Mouse (Mus musculus): Measurements from ENCODE around the gene Hmg20b.

The Hmg20b gene

GRCm38 (mm10) chr10:81354738-81355477 is 4.6 kb upstream of the Hmg20b start:
- DNase-seq (ENCODE audit: low spot score): no peak

- DNase-seq (ENCODE audit: low spot score): no peak
Observed at GRCm38 (mm10) chr10:81351678-81352291, 1.5 kb upstream of the Hmg20b start.

DNA sequence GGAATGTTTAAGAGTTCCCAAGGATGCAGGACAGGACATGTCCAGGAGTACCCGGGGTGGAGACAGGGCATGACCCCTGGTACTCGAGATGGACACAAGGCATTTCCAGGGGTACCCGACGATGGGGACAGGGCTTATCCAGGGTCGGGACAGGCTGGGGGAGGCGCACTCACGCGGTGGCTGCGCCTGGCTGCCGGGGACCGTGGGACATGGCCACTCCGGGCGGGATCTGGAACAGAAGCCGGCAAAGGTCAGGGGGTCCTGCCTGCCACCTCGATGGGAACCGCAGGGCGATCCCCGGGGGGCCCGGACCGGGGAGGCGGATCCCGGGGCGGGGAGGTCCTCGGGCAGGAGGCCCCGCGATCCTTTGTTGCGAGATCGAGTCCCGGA is 324 bp downstream of the Hmg20b start:
- DNase-seq (ENCODE audit: low spot score): no peak

DNA sequence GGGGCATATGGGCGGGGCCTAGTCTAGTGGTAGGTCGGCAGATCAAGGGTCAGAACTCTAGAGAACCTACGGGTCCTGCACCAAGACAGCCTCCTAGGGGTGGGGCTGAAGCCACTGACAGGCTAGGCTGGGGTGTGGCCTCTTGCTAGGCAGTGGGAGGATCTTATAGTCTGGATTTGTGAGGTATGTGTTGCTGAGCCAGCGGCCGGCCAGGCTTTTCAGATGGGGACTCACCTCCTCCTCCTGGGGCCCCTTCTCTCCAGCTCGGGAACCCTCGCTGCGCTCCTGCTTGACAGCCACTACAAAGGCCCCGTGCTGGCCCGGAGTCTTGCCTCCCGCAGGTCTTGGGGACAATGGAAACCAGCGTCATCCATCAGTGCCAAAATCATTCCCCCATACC is 1.1 kb downstream of the Hmg20b start:
- peak; percentile 66 for DNase-seq (ENCODE audit: low spot score)

- peak; percentile 79 for DNase-seq (ENCODE audit: low spot score)
Observed at GRCm38 (mm10) chr10:81346453-81347067, 3.7 kb downstream of the Hmg20b start.

GRCm38 (mm10) chr10:81345162-81345534 is 5.1 kb downstream of the Hmg20b start:
- no peak for DNase-seq (ENCODE audit: low spot score)

DNA sequence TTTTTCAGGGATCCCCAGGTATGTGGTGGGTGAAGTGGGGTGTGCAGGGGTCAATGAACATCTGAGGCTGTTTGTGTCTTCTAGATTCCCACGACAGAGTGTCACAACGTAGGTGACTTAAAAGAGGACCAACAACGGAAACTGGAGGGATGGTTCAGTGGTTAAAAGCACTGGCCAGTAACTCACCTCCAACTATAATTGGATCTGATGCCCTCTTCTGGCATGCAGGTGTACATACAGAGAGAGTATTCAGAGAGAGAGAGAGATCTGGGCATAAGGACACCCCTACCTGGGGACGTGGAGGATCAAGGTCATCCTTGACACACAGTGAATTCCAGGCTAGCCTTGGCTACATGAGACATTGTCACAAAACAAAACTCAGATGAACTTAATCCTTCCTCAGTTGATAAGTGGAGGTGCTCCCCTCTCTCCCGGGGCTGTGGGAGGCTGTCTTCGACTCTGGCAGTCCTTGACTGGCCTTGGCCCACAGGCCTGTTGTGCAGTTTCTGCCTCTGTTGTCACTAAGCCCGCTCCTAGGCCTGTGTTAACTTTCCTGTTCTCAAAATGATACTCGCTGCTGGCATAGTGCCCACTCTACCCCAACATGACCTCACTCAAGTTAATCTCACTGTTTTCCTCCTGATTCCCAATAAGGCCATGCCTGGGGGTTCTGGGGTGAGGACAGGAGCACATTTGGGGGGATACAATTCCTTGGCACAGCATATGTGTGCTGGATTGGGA is 5.7 kb downstream of the Hmg20b start:
- no peak for DNase-seq (ENCODE audit: low spot score)

GRCm38 (mm10) chr10:81342686-81343505 is 7.4 kb downstream of the Hmg20b start, which contains the start of gene Gipc3:
TSS of gene Gipc3 (minus strand) at chr10:81343266.
- DNase-seq (ENCODE audit: low spot score): no peak

- DNase-seq (ENCODE audit: low spot score): peak; percentile 82
Observed at GRCm38 (mm10) chr10:81341333-81341949, 8.8 kb downstream of the Hmg20b start.

DNA sequence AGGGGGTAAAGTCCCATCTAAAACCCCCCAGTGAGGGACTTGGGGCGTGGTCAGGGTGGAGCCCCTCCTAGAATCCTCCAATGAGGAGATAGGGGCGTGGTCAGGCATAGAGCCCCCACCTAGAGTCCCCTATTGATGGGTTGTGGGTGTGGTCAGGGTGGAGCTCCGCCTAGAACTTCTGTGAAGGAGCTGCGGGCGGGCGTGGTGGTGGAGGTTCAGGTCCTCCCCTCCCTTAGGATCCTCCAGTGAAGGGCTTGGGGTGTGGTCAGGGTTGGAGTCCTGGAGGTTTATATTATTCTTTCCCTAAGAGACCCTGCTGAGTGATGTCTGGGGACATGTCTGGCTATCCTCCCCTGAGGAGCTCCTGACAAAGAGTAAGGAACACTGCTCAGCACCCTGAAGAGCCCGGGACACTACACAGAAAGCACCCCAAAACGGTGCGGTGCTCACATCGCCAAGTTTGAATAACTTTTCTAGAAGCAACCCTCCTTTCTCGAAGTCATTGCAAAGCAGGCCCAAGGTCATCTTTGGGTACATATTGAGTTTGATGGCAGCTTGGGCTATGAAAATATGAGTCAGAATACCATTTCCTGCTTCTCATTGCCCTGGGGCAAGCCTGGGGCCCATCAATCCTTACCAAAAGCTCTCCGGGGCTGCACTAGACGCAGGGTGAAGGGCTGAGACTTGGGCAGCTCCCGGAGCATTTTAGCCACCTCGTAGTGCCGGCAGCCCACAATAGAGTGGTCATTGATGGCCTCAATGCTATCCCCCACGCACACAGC is 9.5 kb downstream of the Hmg20b start:
- no peak for DNase-seq (ENCODE audit: low spot score)

- no peak for DNase-seq (ENCODE audit: low spot score)
Observed at GRCm38 (mm10) chr10:81336558-81336957, 13.7 kb downstream of the Hmg20b start.

- peak; percentile 71 for DNase-seq (ENCODE audit: low spot score)
Observed at GRCm38 (mm10) chr10:81335393-81336340, 14.6 kb downstream of the Hmg20b start.

DNA sequence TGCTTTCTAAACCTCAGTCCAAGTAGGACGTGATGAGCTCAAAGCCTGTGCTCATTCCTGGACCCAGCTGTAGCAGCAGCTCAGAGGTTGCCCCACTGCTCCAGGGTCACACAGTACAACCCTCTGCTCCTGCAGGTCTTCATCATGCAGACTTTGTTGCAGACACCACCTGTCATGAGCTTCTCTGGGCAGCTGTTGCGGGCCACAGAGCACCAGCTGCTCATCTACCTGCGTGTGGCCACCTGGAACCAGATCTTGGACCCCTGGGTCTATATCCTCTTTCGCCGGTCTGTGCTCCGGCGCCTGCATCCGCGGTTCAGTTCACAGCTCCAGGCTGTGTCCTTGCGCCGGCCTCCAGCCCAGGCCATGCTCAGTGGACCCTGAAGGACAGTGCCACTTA is 16.0 kb downstream of the Hmg20b start:
- no peak for DNase-seq (ENCODE audit: low spot score)

DNA sequence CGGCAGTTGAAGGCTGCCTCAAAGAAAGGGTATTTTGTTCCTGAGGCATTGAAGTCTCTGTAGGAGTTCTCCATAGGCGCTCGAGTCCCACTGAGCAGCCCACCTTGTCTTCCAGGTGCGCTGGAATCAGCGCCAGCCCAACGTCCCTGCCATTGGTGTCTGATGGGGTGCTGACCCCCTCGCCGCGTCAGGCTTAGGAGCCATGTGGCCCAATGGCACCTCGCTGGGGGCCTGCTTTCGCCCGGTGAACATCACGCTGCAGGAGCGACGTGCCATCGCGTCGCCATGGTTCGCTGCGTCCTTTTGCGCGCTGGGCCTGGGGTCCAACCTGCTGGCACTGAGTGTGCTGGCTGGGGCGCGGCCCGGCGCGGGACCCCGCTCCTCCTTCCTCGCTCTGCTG is 18.0 kb downstream of the Hmg20b start:
- no peak for DNase-seq (ENCODE audit: low spot score)

DNA sequence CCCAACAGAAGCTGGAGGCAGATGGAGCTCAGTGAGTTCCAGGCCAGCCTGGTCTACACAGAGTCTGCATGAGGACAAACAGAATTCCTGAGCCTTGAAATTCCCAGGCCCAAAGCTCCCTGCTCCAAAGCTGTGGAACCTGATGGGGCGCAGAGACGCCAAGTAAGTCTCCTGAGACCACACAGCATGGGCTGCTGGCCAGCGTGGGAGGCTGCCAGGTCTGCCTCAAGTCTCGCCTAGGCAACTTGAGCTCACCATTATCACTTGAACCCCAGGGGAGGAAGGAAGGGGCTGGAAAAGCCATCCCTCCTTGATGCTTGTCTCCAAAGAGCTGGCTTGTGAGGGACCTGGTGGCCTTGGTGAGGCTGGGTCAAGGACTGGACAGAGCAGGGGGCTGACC is 20.3 kb downstream of the Hmg20b start:
- DNase-seq (ENCODE audit: low spot score): no peak

GRCm38 (mm10) chr10:81329194-81329975 is 20.9 kb downstream of the Hmg20b start:
- DNase-seq (ENCODE audit: low spot score): no peak

DNA sequence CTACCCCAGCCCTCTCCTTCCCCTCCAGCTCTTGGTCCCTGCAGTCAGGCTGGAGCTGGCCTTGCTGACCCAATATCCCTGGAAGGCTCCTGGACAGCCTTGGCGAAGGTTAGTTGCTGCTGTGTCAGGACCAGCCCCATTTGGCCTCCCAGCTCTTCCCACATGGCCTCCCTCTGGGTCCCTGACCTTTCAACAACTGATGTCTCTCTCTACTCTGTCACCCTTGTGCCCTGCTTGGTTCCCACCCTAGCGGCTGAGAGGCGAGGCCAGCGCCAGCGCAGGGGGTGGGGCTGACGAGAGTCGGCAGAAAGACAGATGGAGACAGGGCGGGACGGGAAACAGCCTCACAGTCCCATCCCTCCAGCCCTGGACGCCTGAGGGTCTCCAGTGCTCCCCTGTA is 21.9 kb downstream of the Hmg20b start, which contains the start of gene Tbxa2r:
Gene Tbxa2r, plus strand, starts transcription at position 346 of the 400 bp plus-strand sequence.
- DNase-seq (ENCODE audit: low spot score): no peak

GRCm38 (mm10) chr10:81327959-81328358 is 22.3 kb downstream of the Hmg20b start:
- DNase-seq (ENCODE audit: low spot score): no peak

Measured in embryo, embryonic 10.5 days (tissue).